Mouse (Mus musculus): ENCODE data around the gene Elk3.

Elk3 gene

GRCm38 (mm10) chr10:93234692-93235091, 76.2 kb downstream of the Elk3 start:
- no peak for DNase-seq (ENCODE audit: low spot score)

DNA sequence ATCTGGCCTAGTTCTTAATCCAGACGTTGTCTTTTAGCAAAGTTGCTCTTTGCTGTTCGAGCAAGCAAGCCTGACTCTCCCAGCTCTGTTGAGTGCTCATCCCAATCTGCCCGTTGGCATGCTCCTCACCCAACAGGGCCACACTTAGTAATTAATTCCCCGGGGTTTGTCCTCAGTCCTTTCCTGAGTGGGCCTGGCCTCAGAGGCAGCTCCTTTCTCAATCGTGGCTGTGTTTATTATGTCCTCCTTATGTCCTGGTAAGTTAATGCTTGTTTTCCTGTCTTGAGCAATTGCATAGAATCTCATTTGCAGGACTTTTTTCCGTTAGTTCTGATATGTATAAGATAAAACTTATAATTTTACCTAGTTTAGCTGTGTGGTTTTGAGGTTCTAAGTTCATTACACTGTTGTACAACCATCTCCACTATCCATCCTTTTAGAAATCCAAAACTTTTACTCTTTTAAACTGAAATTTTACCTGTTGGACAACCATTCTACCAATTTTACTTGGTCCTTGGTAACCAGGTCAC, 77.2 kb downstream of the Elk3 start:
- DNase-seq (ENCODE audit: low spot score): no peak

DNA sequence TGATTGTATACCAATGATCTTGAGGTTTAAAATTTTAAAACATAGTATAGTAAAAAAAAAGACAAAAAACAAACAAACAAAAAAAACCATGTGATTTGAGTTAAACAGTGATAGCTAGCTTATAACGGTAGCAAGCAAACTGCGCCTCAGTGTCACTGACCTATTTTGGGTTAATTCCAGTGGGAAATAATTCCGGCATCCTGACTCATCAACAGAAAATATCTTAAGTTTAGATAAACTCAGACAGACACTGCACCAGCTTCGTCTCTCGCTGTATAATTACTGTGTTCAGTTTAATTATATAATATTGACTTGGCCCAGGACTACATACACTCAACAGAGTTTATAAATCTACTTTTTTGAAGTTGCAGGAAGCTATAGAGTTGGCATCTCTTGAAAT, 79.0 kb downstream of the Elk3 start:
- DNase-seq (ENCODE audit: low spot score): no peak

- no peak for DNase-seq (ENCODE audit: low spot score)
Measured at GRCm38 (mm10) chr10:93231490-93231889, 79.4 kb downstream of the Elk3 start.

DNA sequence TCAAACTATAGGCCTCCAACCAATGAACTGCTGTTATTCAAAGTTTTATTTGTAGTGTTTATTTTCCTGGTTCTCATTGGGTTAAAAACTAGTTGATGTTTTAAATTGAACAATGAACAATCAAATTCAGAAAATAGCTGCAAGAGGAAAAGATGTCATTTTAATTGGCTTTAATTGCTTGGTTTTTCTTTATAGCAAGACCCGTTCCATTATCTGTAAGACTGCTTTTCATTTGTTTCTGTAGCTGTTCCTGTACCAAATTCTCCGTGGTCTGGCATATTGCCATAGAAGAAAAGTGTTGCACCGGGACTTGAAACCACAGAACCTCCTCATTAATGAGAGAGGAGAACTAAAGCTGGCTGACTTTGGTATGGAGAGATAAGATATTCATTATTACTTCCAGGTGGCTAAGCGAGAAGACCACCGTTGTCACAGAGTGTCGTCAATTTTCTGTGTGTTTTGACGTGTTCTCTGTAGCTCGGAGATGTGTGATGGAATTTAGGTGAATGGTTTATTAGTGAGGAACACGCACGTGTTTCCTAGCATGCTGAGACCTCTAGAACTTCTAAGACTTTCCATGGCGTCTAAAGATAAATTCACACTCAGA, 82.4 kb downstream of the Elk3 start:
- DNase-seq (ENCODE audit: low spot score): no peak

DNA sequence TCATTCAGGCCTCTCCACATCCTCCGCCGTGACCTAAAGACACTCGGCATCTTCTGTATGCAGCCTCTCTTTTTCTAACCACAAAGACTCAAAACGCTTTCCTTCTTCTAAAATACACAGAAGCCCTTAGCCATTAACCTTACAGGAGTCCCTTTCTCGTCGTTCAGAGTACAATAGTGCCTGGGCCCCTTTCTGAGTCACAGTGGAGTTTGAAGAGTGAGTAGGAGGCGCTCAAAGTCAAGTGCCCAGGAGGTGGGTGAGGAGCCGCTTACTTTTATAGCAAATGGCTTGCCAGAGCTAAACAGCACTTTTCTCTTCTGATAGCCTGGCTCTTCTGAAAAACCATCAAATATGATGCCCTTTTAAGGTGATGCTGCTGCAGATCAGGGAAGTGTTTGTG, 83.0 kb downstream of the Elk3 start:
- no peak for DNase-seq (ENCODE audit: low spot score)

DNA sequence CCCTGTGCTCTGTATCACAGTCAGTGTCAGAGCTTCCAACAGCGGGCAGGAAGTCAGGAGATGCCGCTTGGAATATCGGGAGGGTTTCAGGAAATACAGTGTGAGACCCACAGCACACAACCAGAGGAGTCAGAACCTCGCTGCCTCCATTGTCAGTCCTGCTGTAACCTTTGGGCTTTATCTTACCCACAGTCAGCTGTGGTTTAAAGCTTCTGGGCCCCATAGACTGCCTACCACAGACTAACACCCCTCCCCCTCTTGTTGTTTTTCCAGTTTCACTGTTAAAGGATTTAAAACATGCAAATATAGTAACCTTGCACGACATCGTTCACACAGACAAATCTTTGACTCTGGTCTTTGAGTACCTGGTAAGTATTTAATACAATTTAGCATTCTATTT, 85.2 kb downstream of the Elk3 start:
- DNase-seq (ENCODE audit: low spot score): no peak

GRCm38 (mm10) chr10:93215051-93215763, 95.7 kb downstream of the Elk3 start:
- DNase-seq (ENCODE audit: low spot score): no peak

GRCm38 (mm10) chr10:93214251-93214650, 96.7 kb downstream of the Elk3 start:
- DNase-seq (ENCODE audit: low spot score): no peak

DNA sequence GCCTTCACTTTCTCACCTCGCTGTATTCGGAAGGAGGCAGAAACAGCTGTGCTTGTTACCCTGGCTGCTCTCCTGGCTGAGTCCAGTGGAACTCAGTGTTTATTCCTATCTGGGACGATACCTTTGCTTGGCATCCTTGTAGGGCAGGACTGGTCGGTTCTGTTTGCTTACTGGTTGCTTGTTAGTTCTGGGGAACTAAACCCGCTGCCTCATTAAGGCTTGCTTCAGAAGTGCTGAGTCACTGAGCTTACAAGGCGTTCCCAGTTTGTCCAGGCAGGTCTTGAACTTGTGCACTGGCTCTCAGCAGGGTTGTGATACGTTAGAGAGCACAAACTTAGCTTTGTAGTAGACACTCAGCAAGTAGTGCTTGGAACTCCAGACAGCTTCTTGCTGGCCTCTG, 97.6 kb downstream of the Elk3 start:
- DNase-seq (ENCODE audit: low spot score): no peak

DNA sequence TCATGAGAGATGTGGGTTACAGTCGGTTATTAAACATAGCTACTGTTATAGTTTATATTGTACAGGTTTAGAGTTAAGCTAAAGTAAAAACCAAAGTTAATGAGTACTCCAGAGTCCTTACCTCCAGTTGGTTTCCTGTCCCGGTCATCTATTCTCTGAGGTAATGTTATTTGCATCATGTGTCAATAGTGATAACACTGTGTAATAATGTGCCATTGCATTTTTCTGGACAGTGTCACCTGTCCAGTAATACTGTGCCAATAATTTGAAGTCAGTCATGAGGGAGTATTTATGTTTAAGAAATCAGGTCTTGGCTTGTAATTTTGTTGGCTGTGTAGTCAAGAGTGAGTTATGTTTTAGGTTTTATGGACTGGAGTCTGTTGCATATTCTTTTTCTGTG, 98.2 kb downstream of the Elk3 start:
- DNase-seq (ENCODE audit: low spot score): no peak

DNA sequence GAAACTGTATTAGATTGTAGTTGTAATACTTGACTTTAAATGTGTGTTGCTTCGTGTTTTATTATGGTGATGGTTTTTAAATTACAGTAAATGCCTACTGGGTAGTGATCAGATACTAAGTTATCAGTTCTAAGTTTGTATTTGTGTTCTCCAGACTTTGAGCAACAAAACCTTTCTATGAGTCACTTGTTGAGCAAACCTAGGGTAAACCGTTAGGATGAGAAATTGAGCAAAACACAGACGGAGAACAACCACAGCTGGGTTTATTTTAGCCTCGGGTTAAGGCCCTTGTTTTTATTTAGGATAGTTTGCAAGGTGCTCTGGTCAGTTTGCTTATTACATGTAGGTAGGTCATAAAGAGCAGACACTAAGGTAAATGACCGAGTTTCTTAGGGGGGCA, 103.8 kb downstream of the Elk3 start:
- DNase-seq (ENCODE audit: low spot score): no peak

- DNase-seq (ENCODE audit: low spot score): no peak
Measured at GRCm38 (mm10) chr10:93205287-93205956, 105.5 kb downstream of the Elk3 start.

DNA sequence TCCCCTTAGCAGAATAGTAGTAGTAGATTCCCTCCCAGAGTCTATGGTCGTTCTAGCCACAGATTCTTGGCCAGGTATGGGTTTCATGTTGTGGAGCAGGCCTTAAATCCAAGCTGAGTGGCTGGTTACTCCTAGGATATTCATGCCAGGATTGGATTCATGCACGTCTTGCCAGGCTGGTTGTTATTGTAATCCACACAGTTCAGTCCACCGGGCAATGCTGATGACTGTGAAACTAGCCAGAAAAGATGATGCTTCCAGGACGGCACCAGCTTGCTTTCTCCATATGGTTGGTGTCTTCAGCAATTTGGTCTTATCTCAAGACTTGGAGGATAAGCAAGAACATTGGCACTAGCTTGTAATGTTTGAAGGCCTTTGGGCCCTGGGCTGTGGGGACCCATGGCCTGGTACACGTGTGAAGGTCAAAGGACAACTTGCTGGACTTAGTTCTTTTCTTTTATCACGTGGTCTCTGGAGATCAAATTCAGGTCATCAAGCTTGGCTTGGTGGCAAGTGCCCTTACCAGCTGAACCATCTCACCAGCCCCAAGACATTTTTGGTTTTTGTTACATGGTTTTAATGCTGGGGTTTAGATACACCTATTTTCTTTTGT, 109.0 kb downstream of the Elk3 start:
- no peak for DNase-seq (ENCODE audit: low spot score)

GRCm38 (mm10) chr10:93198958-93199357, 112.0 kb downstream of the Elk3 start:
- no peak for DNase-seq (ENCODE audit: low spot score)

Data from urinary bladder, postnatal 25 days (tissue).